Mouse (Mus musculus) CH12.LX (cell line): Measurements from ENCODE around the gene Bnipl. TPM values are rescaled to one million over a fixed set of nuclear protein-coding genes. Genes with fewer than 3 reads are reported as not detected.

ENCODE experiments used
- DNase-seq: peaks from one replicate; pipeline ENCODE4 v3.0.0-alpha.2; 2013; ENCODE audit errors: extremely low read depth
- H3K27ac ChIP-seq: 2 replicates; pipeline ENCODE4 v1.5.1; 2012; ENCODE audit warnings: low read depth, mild to moderate bottlenecking, control low read depth, moderate library complexity; ENCODE audit not compliant: insufficient read depth
- H3K27me3 ChIP-seq: replicated peaks from 2 replicates; pipeline ENCODE3; 2012; ENCODE audit warnings: inconsistent platforms
- H3K36me3 ChIP-seq, 2 experiments: replicated peaks in 1 of 2; 2 replicates each; pipeline versions ENCODE3 to v1.6.1; 2012; ENCODE audit warnings: inconsistent platforms in 1 of 2, low read length in 1 of 2, mild to moderate bottlenecking in 1 of 2, mixed read lengths in 1 of 2, moderate library complexity in 1 of 2; ENCODE audit not compliant: control insufficient read depth in 1 of 2, insufficient read depth in 1 of 2
- H3K4me1 ChIP-seq, 2 experiments: 2 replicates each; pipeline ENCODE4 v1.6.1; 2012; ENCODE audit warnings: inconsistent platforms in 1 of 2, moderate library complexity in 1 of 2; ENCODE audit not compliant: insufficient read depth in 2 of 2, control insufficient read depth in 1 of 2
- H3K4me2 ChIP-seq: 2 replicates; pipeline ENCODE4 v1.6.1; 2012; ENCODE audit warnings: low read depth, mild to moderate bottlenecking, control low read depth; ENCODE audit not compliant: poor library complexity, insufficient read depth, severe bottlenecking
- H3K4me3 ChIP-seq, 3 experiments: fragments of 150-350 bp in 1 of 3; sonication (generic) in 1 of 3; replicated peaks in 1 of 3; 2 replicates each; pipeline versions ENCODE3 to v1.5.1; 2011 to 2012; ENCODE audit warnings: low read depth in 2 of 3, low read length in 2 of 3, mild to moderate bottlenecking in 2 of 3, moderate library complexity in 2 of 3, control low read depth in 1 of 3, improper control_type of control experiment in 1 of 3, inconsistent platforms in 1 of 3, mixed read lengths in 1 of 3; ENCODE audit not compliant: poor library complexity in 1 of 3
- H3K79me2 ChIP-seq: replicated peaks from 2 replicates; pipeline ENCODE4 v1.6.1; 2012; ENCODE audit warnings: mild to moderate bottlenecking, moderate library complexity; ENCODE audit not compliant: control insufficient read depth, poor library complexity, insufficient read depth, severe bottlenecking; ENCODE audit errors: extremely low read depth
- H3K9ac ChIP-seq: 2 replicates; pipeline ENCODE4 v1.6.1; 2012; ENCODE audit warnings: low read depth, mild to moderate bottlenecking, control low read depth, moderate library complexity; ENCODE audit not compliant: insufficient read depth
- H3K9me3 ChIP-seq: replicated peaks from 2 replicates; pipeline ENCODE3; 2012; ENCODE audit warnings: low read length, inconsistent platforms, mixed read lengths
- CHD1 ChIP-seq: IDR thresholded peaks from 2 replicates; pipeline ENCODE4 v1.6.1; 2012; ENCODE audit warnings: low read depth, low read length, improper control_type of control experiment, inconsistent platforms
- CHD2 ChIP-seq: IDR thresholded peaks from 2 replicates; pipeline ENCODE4 v1.6.1; 2011; ENCODE audit warnings: low read length, improper control_type of control experiment
- ETS1 ChIP-seq: conservative IDR thresholded peaks from 2 replicates; pipeline ENCODE4 v1.6.1; 2012; ENCODE audit warnings: low read depth, mild to moderate bottlenecking, inconsistent platforms, low read length, improper control_type of control experiment, moderate library complexity
- HCFC1 ChIP-seq: IDR thresholded peaks from 2 replicates; pipeline ENCODE4 v1.6.1; 2012; ENCODE audit warnings: low read depth, mild to moderate bottlenecking, inconsistent platforms, low read length, improper control_type of control experiment
- IRF4 ChIP-seq: IDR thresholded peaks from 2 replicates; pipeline ENCODE4 v1.6.1; 2014; ENCODE audit warnings: low read depth, mild to moderate bottlenecking, inconsistent platforms, low read length, improper control_type of control experiment
- POLR2AphosphoS2 ChIP-seq: IDR thresholded peaks from 2 replicates; pipeline ENCODE4 v1.6.1; 2011; ENCODE audit warnings: low read depth, low read length, improper control_type of control experiment
- RAD21 ChIP-seq: IDR thresholded peaks from 2 replicates; pipeline ENCODE4 v1.6.1; 2011; ENCODE audit warnings: low read depth, mild to moderate bottlenecking, low read length, improper control_type of control experiment, moderate library complexity
- SIN3A ChIP-seq: IDR thresholded peaks from 2 replicates; pipeline ENCODE4 v1.6.1; 2012; ENCODE audit warnings: low read length, improper control_type of control experiment, inconsistent platforms
- TCF12 ChIP-seq: IDR thresholded peaks from 2 replicates; pipeline ENCODE4 v1.6.1; 2014; ENCODE audit warnings: low read depth, mild to moderate bottlenecking, inconsistent platforms, low read length, improper control_type of control experiment
- UBTF ChIP-seq: IDR thresholded peaks from 2 replicates; pipeline ENCODE4 v1.6.1; 2012; ENCODE audit warnings: low read depth, mild to moderate bottlenecking, inconsistent platforms, low read length, improper control_type of control experiment, moderate library complexity
- USF1 ChIP-seq: IDR thresholded peaks from 2 replicates; pipeline ENCODE4 v1.6.1; 2014; ENCODE audit warnings: low read depth, mild to moderate bottlenecking, inconsistent platforms, low read length, improper control_type of control experiment
- ZC3H11A ChIP-seq: IDR thresholded peaks from 2 replicates; pipeline ENCODE4 v1.6.1; 2012; ENCODE audit warnings: low read depth, mild to moderate bottlenecking, inconsistent platforms, low read length, improper control_type of control experiment
- dilution Hi-C: fragments of 300-500 bp; cut with MboI; formaldehyde crosslinking; loops from 2 replicates; pipeline ENCODE4 v1.14.3; 2020; ENCODE audit warnings: low sequenced_read_pairs; ENCODE audit not compliant: extremely low pct_unique_long_range_greater_than_20kb, extremely low pct_ligation_motif_present
- in situ Hi-C: fragments of 300-500 bp; cut with MboI; formaldehyde crosslinking; loops from 3 replicates; pipeline ENCODE4 v1.14.3; 2019; ENCODE audit warnings: low sequenced_read_pairs, low pct_ligation_motif_present, low pct_unique_long_range_greater_than_20kb, mixed read lengths
- polyA plus RNA-seq: library from polyadenylated mRNA; unstranded; fragments of >175 nt; gene quantifications from 2 replicates; pipeline ENCODE4 v1.2.1, GENCODE M21; 2012; ENCODE audit warnings: low read depth; ENCODE audit not compliant: insufficient read length
- total RNA-seq, 2 experiments: library from RNA; depleted of rRNA; stranded (reverse); fragments of 300-350 nt in 1 of 2; fragments of >200 nt in 1 of 2; gene quantifications; 2 replicates each; pipeline ENCODE4 v1.2.3; 2012 to 2014

Bnipl gene
- total and polyA plus RNA-seq, 3 experiments, result 0.33 TPM; not detected in 2

GRCm38 (mm10) chr3:95194721-95195135, 56.3 kb downstream of the Bnipl start:
- Histone ChIP-seq H3K9me3 (no peaks in the 10 kb centered on the region), H3K4me1 (no peaks in the 10 kb centered on the region), H3K4me3 (no peak overlapping the region), H3K9ac (no peak overlapping the region), H3K27ac (no peak overlapping the region), H3K27me3 (no peaks in the 10 kb centered on the region), H3K4me2 (no peak overlapping the region), H3K36me3 (peaks cover 48 to 85% of the 10 kb centered on the region in 2 experiments), H3K79me2 (no peaks in the 10 kb centered on the region)
- dilution Hi-C loops, result no loop called here
- no peak for DNase-seq
- in situ Hi-C loops, result no loop called here
- TF ChIP-seq ETS1 (no peak), IRF4 (no peak), USF1 (no peak), HCFC1 (no peak), CHD2 (no peak), UBTF (no peak), SIN3A (no peak), TCF12 (no peak), ZC3H11A (no peak), CHD1 (no peak), POLR2AphosphoS2 (no peak), RAD21 (no peak)
- TF ChIP-seq, all 38 proteins: peak for 0

Other genes starting within 250 kb of the Bnipl start
Only the 20 nearest of the 21 such genes appear.
- 10.8 and 11.1 TPM in 2 replicates for gene Zfp687, start 235.7 kb downstream of the Bnipl start, total RNA-seq (2012; rRNA removed)
- gene Zfp687, start 235.7 kb downstream of the Bnipl start, total RNA-seq (2014; rRNA removed), result 3.3 and 4.2 TPM in 2 replicates
- 12.6 and 13.5 TPM in 2 replicates for gene Zfp687, start 235.7 kb downstream of the Bnipl start, polyA plus RNA-seq
- 258 and 276 TPM in 2 replicates for gene Psmd4, start 208.6 kb downstream of the Bnipl start, total RNA-seq (2012; rRNA removed)
- 284 and 305 TPM in 2 replicates for gene Psmd4, start 208.6 kb downstream of the Bnipl start, total RNA-seq (2014; rRNA removed)
- gene Psmd4, start 208.6 kb downstream of the Bnipl start, polyA plus RNA-seq, result 332 and 360 TPM in 2 replicates
- 21.5 and 22.7 TPM in 2 replicates for gene Pip5k1a, start 144.3 kb downstream of the Bnipl start, total RNA-seq (2012; rRNA removed)
- 34.1 and 38.0 TPM in 2 replicates for gene Pip5k1a, start 144.3 kb downstream of the Bnipl start, total RNA-seq (2014; rRNA removed)
- gene Pip5k1a, start 144.3 kb downstream of the Bnipl start, polyA plus RNA-seq, result 35.8 and 40.3 TPM in 2 replicates
- gene Vps72, start 140.2 kb downstream of the Bnipl start, total RNA-seq (2012; rRNA removed), result 33.7 and 34.1 TPM in 2 replicates
- gene Vps72, start 140.2 kb downstream of the Bnipl start, total RNA-seq (2014; rRNA removed), result 33.3 and 33.5 TPM in 2 replicates
- gene Vps72, start 140.2 kb downstream of the Bnipl start, polyA plus RNA-seq, result 54.4 and 75.4 TPM in 2 replicates
- 0.21 and 0.47 TPM in 2 replicates for gene Tmod4, start 126.7 kb downstream of the Bnipl start, total RNA-seq (2012; rRNA removed)
- gene Tmod4, start 126.7 kb downstream of the Bnipl start, total RNA-seq (2014; rRNA removed), result not detected in 2 replicates
- 0.81 TPM in 1 of 2 replicates, not detected in the other for gene Tmod4, start 126.7 kb downstream of the Bnipl start, polyA plus RNA-seq
- 50.5 and 51.0 TPM in 2 replicates for gene Scnm1, start 117.2 kb downstream of the Bnipl start, total RNA-seq (2012; rRNA removed)
- 53.1 and 64.5 TPM in 2 replicates for gene Scnm1, start 117.2 kb downstream of the Bnipl start, total RNA-seq (2014; rRNA removed)
- 59.2 and 83.9 TPM in 2 replicates for gene Scnm1, start 117.2 kb downstream of the Bnipl start, polyA plus RNA-seq
- 12.0 and 13.6 TPM in 2 replicates for gene Lysmd1, start 117.1 kb downstream of the Bnipl start, total RNA-seq (2012; rRNA removed)
- gene Lysmd1, start 117.1 kb downstream of the Bnipl start, total RNA-seq (2014; rRNA removed), result 9.6 and 11.6 TPM in 2 replicates
- 7.8 and 8.1 TPM in 2 replicates for gene Lysmd1, start 117.1 kb downstream of the Bnipl start, polyA plus RNA-seq
- gene Tnfaip8l2, start 108.8 kb downstream of the Bnipl start, total RNA-seq (2012; rRNA removed), result 19.1 and 28.2 TPM in 2 replicates
- 24.8 and 26.2 TPM in 2 replicates for gene Tnfaip8l2, start 108.8 kb downstream of the Bnipl start, total RNA-seq (2014; rRNA removed)
- gene Tnfaip8l2, start 108.8 kb downstream of the Bnipl start, polyA plus RNA-seq, result 18.2 and 22.5 TPM in 2 replicates
- 0.30 and 0.42 TPM in 2 replicates for gene Sema6c, start 90.7 kb downstream of the Bnipl start, total RNA-seq (2012; rRNA removed)
- gene Sema6c, start 90.7 kb downstream of the Bnipl start, total RNA-seq (2014; rRNA removed), result not detected in 2 replicates
- 0.27 and 0.53 TPM in 2 replicates for gene Sema6c, start 90.7 kb downstream of the Bnipl start, polyA plus RNA-seq
- gene Gabpb2, start 33.3 kb downstream of the Bnipl start, total RNA-seq (2012; rRNA removed), result 14.7 and 18.2 TPM in 2 replicates
- gene Gabpb2, start 33.3 kb downstream of the Bnipl start, total RNA-seq (2014; rRNA removed), result 15.4 and 16.6 TPM in 2 replicates
- 20.6 and 21.1 TPM in 2 replicates for gene Gabpb2, start 33.3 kb downstream of the Bnipl start, polyA plus RNA-seq
- 55.3 and 82.3 TPM in 2 replicates for gene Cdc42se1, start 22.5 kb downstream of the Bnipl start, total RNA-seq (2012; rRNA removed)
- gene Cdc42se1, start 22.5 kb downstream of the Bnipl start, total RNA-seq (2014; rRNA removed), result 66.3 and 71.1 TPM in 2 replicates
- gene Cdc42se1, start 22.5 kb downstream of the Bnipl start, polyA plus RNA-seq, result 123 and 128 TPM in 2 replicates
- gene Mllt11, start 19.0 kb downstream of the Bnipl start, total RNA-seq (2012; rRNA removed), result 10.0 and 11.5 TPM in 2 replicates
- gene Mllt11, start 19.0 kb downstream of the Bnipl start, total RNA-seq (2014; rRNA removed), result 9.5 and 10.0 TPM in 2 replicates
- gene Mllt11, start 19.0 kb downstream of the Bnipl start, polyA plus RNA-seq, result 23.9 and 24.2 TPM in 2 replicates
- not detected in 2 replicates for gene Gm128, start 9.6 kb downstream of the Bnipl start, total RNA-seq (2012; rRNA removed)
- gene Gm128, start 9.6 kb downstream of the Bnipl start, total RNA-seq (2014; rRNA removed), result not detected in 2 replicates
- gene Gm128, start 9.6 kb downstream of the Bnipl start, polyA plus RNA-seq, result not detected in 2 replicates
- gene Mindy1, start 30.2 kb upstream of the Bnipl start, total RNA-seq (2012; rRNA removed), result 4.9 and 5.4 TPM in 2 replicates
- 5.0 and 6.0 TPM in 2 replicates for gene Mindy1, start 30.2 kb upstream of the Bnipl start, total RNA-seq (2014; rRNA removed)
- 8.7 and 14.4 TPM in 2 replicates for gene Mindy1, start 30.2 kb upstream of the Bnipl start, polyA plus RNA-seq
- 7.1 and 8.4 TPM in 2 replicates for gene Prune1, start 30.9 kb upstream of the Bnipl start, total RNA-seq (2012; rRNA removed)
- 7.1 and 8.5 TPM in 2 replicates for gene Prune1, start 30.9 kb upstream of the Bnipl start, total RNA-seq (2014; rRNA removed)
- 8.8 and 9.1 TPM in 2 replicates for gene Prune1, start 30.9 kb upstream of the Bnipl start, polyA plus RNA-seq
- 1.9 and 2.5 TPM in 2 replicates for gene Anxa9, start 56.0 kb upstream of the Bnipl start, total RNA-seq (2012; rRNA removed)
- 1.4 and 1.5 TPM in 2 replicates for gene Anxa9, start 56.0 kb upstream of the Bnipl start, total RNA-seq (2014; rRNA removed)
- 3.6 and 4.1 TPM in 2 replicates for gene Anxa9, start 56.0 kb upstream of the Bnipl start, polyA plus RNA-seq
- gene Cers2, start 63.6 kb upstream of the Bnipl start, total RNA-seq (2012; rRNA removed), result 70.6 and 81.1 TPM in 2 replicates
- 96.7 and 105 TPM in 2 replicates for gene Cers2, start 63.6 kb upstream of the Bnipl start, total RNA-seq (2014; rRNA removed)
- 84.5 and 89.8 TPM in 2 replicates for gene Cers2, start 63.6 kb upstream of the Bnipl start, polyA plus RNA-seq
- gene Setdb1, start 106.0 kb upstream of the Bnipl start, total RNA-seq (2012; rRNA removed), result 33.7 and 36.1 TPM in 2 replicates
- 43.2 and 46.5 TPM in 2 replicates for gene Setdb1, start 106.0 kb upstream of the Bnipl start, total RNA-seq (2014; rRNA removed)
- gene Setdb1, start 106.0 kb upstream of the Bnipl start, polyA plus RNA-seq, result 45.1 and 49.5 TPM in 2 replicates
- not detected in 2 replicates for gene 4930558C23Rik, start 151.6 kb upstream of the Bnipl start, total RNA-seq (2012; rRNA removed)
- gene 4930558C23Rik, start 151.6 kb upstream of the Bnipl start, total RNA-seq (2014; rRNA removed), result not detected in 2 replicates
- gene 4930558C23Rik, start 151.6 kb upstream of the Bnipl start, polyA plus RNA-seq, result not detected in 2 replicates
- gene Arnt, start 183.2 kb upstream of the Bnipl start, total RNA-seq (2012; rRNA removed), result 11.4 and 12.4 TPM in 2 replicates
- gene Arnt, start 183.2 kb upstream of the Bnipl start, total RNA-seq (2014; rRNA removed), result 13.2 and 13.5 TPM in 2 replicates
- gene Arnt, start 183.2 kb upstream of the Bnipl start, polyA plus RNA-seq, result 24.9 and 27.7 TPM in 2 replicates